34 mouse cellular contexts compared by ENCODE assay signal in the genomic region with DNA sequence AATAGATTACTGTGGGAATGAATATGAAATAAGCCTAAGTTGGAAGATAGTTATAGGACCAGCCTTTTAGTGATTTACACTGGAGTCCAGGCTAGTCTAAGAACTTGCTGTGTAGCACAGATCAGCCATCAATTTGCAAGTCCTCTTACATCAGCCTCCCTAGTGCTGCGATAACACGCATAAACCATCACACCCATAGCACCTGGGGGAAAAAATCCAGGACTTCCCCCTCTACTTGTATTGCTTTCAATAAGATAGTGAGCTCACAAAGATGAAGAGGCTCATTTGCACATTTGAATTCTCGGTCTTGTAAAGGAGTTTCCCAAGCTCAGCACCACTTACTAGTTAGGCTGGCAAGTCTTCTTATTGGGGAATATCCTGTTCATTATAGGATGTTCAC. TPM values are rescaled to one million over a fixed set of nuclear protein-coding genes. Genes with fewer than 3 reads are reported as not detected.
"Had no signal": no experiment of that assay in that cellular context is flagged by ENCODE, and none has a peak within 500 bp of the region (broad histone marks: within the 10 kb centered on the region; RNA-seq: fewer than 3 reads in every experiment).

No protein-coding gene starts in this region.

- H3K4me3 ChIP-seq: limb, embryonic 10.5 days; limb, embryonic 12.5 days; limb, embryonic 13.5 days; limb, embryonic 15.5 days; liver, embryonic 12.5 days; liver, embryonic 13.5 days; liver, embryonic 15.5 days; lung, embryonic 15.5 days; megakaryocyte, embryonic 14.5 days; midbrain, embryonic 10.5 days; midbrain, embryonic 12.5 days; midbrain, embryonic 13.5 days; midbrain, embryonic 15.5 days; myocyte; neural tube, embryonic 12.5 days; neural tube, embryonic 13.5 days had no signal

- H3K9ac ChIP-seq: limb, embryonic 12.5 days; limb, embryonic 13.5 days; limb, embryonic 15.5 days; liver, embryonic 12.5 days; liver, embryonic 13.5 days; liver, embryonic 14.5 days; liver, embryonic 15.5 days; liver, postnatal 0 days; lung, embryonic 14.5 days; lung, embryonic 15.5 days; midbrain, embryonic 12.5 days; midbrain, embryonic 13.5 days; midbrain, embryonic 15.5 days; neural tube, embryonic 12.5 days; neural tube, embryonic 13.5 days had no signal

- ATAC-seq: liver, embryonic 12.5 days; liver, postnatal 0 days; lung, postnatal 0 days; midbrain, embryonic 13.5 days; midbrain, embryonic 15.5 days; midbrain, embryonic 16.5 days had no signal

- DNase-seq: left cerebral cortex, postnatal 4 days; liver; liver, embryonic 13.5 days; liver, postnatal 0 days; lung, adult 18-20 months; lung, adult 2 months; lung, embryonic 14.5 days; lung, postnatal 10 days; lung, postnatal 14 days; lung, postnatal 36 days; lung, postnatal 4 days; midbrain, embryonic 14.5 days had no signal

- H3K27ac ChIP-seq: limb, embryonic 10.5 days; limb, embryonic 12.5 days; limb, embryonic 13.5 days; limb, embryonic 15.5 days; liver, embryonic 12.5 days; liver, embryonic 13.5 days; liver, embryonic 14.5 days; liver, embryonic 15.5 days; lung, embryonic 15.5 days; macrophage; midbrain, embryonic 10.5 days; midbrain, embryonic 12.5 days; midbrain, embryonic 13.5 days; midbrain, embryonic 15.5 days; neural tube, embryonic 12.5 days; neural tube, embryonic 13.5 days had no signal

- H3K9me3 ChIP-seq: limb, embryonic 10.5 days; limb, embryonic 12.5 days; limb, embryonic 13.5 days; limb, embryonic 15.5 days; liver, embryonic 12.5 days; liver, embryonic 13.5 days; liver, embryonic 15.5 days; lung, embryonic 15.5 days; megakaryocyte, embryonic 14.5 days; midbrain, embryonic 10.5 days; midbrain, embryonic 12.5 days; midbrain, embryonic 13.5 days; midbrain, embryonic 15.5 days; neural tube, embryonic 12.5 days; neural tube, embryonic 13.5 days had no signal

- H3K36me3 ChIP-seq: limb, embryonic 10.5 days; limb, embryonic 12.5 days; limb, embryonic 13.5 days; limb, embryonic 15.5 days; liver, embryonic 12.5 days; liver, embryonic 13.5 days; liver, embryonic 15.5 days; lung, embryonic 15.5 days; midbrain, embryonic 10.5 days; midbrain, embryonic 12.5 days; midbrain, embryonic 13.5 days; midbrain, embryonic 15.5 days; neural tube, embryonic 12.5 days; neural tube, embryonic 13.5 days had no signal

- H3K27me3 ChIP-seq: limb, embryonic 13.5 days; limb, embryonic 15.5 days; lung, embryonic 15.5 days; neural tube, embryonic 12.5 days had no signal

- H3K4me2 ChIP-seq: limb, embryonic 12.5 days; limb, embryonic 13.5 days; limb, embryonic 15.5 days; liver, embryonic 11.5 days; liver, embryonic 12.5 days; liver, embryonic 13.5 days; liver, embryonic 15.5 days; lung, embryonic 14.5 days; lung, embryonic 15.5 days; midbrain, embryonic 11.5 days; midbrain, embryonic 12.5 days; midbrain, embryonic 13.5 days; midbrain, embryonic 15.5 days; neural tube, embryonic 12.5 days; neural tube, embryonic 13.5 days had no signal

RNA-seq across cellular contexts. Expression of a gene that starts 2.9 kb away (rescaled TPM):
- total RNA-seq: megakaryocyte-erythroid progenitor cell, adult 5-6 weeks had no signal
